Mouse (Mus musculus) T-helper 17 cell (primary cell): ENCODE results near the gene Slc25a53.
"Not testable (repeated sequence)": the region's sequence is repeated elsewhere in the genome, so short reads cannot be mapped to it uniquely, and the experiment has no call there.

ENCODE experiments used
- in situ Hi-C, 2 experiments: fragments of 300-600 bp; cut with MboI, MseI; formaldehyde crosslinking; loops; 1 replicate in 1 of 2; 2 replicates in 1 of 2; pipeline ENCODE4 v1.15.1; 2025; ENCODE audit warnings: high pct_unique_total_duplicates in 2 of 2

Gene Slc25a53

DNA sequence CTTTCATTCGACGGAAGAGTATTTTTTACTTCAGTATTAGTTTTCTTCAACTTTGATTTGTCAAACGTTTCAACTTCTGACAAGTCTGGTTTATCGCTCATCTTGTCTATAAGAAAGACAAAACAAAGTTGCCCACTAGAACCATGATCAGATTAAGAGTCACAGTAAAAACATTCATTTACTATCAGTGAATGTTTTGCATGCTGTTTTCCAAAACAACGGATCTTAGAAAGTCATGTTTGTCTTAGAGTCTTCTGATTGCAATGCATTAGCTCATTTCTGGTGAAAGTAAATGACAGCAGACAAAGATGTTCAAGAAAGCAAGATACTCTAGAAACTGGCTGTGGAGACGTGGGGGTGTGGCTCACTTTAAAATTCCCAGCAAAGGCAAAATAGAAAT is 62.7 kb downstream of the Slc25a53 start, which contains the start of gene Tmsb15b2:
TSS of gene Tmsb15b2 (minus strand) at position 101 of the 400 bp plus-strand sequence.
- in situ Hi-C loops, result not testable (repeated sequence)

DNA sequence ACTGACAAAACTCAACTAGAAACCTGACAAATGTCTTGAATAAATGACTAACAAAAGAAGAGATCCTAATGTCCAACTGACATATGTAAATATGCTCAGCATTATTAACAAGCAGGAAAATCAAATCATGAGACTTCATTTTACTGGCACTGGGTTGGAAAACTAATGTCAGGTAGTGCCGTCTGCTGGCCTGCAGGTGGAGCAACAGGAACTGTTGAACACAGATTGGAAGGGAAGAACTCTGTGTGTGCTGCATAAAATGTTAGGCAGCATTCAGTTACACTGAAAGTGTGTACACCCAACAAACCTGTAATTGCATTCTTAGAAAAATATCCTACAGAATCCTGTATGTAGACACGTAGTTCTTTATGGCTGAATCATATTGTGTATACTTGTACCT is 78.4 kb downstream of the Slc25a53 start:
- in situ Hi-C loops, result no loop called here

DNA sequence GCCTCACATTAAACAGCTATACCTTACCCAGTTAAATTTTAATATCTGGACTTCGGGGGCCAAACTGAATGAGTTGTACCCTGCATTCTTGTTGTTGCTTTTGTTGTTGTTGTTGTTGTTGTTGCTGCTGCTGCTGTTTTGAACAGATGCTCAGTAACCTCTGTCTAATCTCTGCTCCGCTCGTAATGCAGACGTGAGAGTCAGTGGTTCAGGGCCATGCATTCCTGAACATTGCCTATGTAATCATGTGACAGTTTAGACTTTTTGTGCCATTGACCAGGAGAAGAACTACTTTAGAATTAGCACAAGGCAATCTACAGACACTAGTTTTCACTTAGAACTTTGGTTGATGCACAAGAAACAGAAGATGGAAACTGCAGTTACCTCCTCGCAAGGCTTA is 79.8 kb downstream of the Slc25a53 start:
- in situ Hi-C loops, result not testable (repeated sequence)

DNA sequence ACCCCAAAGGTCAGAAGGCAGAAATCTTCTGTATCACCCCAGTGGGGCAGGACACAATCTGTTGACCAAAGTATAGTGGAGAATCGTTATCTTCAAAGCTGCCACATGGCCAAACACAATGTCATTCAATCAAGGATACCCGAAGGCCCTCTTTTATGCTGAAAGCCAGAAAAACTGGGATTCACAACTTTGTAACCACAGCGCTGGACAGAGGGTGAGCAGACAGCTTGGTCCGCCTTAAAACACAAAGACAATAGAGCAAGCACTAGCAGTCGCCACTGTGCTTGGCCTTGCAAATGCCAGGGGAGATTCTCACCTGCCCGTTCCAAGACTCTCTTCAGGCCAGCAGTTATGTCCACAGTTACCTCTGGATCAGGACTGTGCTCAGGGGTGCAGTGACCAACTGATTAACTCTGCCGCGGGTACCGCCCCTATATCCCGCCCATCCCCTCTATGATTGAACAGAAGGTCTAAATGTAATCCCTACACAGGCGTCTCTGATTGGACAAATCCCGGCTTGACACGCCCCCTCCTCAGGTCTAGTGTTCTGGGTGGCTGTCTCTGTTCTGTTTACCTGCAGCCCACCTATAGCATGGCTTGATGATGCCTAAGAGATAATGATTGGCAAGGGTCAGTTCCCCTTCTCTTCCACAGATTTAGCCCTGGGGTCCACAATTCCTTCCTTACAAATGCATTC is 80.4 kb downstream of the Slc25a53 start:
- in situ Hi-C loops, result not testable (repeated sequence)

DNA sequence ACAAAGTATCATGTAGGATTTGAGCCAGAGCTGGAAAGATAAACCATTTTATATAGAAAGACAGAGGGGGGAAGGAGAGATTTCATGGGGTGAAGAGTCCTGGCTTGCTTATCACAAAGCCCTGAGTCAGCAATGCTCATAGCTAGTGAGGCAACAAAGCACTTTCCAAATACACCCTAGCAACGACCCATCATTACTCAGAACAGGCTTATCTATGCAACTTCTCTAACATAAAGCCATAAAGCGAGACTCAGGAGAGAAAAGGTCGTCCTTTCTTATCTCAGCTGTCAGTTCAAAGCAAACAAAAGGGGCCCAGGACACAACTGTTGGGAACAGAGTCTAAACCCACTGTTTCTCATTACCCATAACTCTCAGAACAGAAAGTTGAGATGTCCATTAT is 100.1 kb downstream of the Slc25a53 start:
- in situ Hi-C loops, result no loop called here
